Mouse (Mus musculus) frontal cortex, postnatal 10 days (tissue): ENCODE measurements around the gene Slc2a10.
"Not testable (repeated sequence)": the region's sequence is repeated elsewhere in the genome, so short reads cannot be mapped to it uniquely, and the experiment has no call there.

Source experiments
- DNase-seq, 2 experiments: peaks; one replicate each; pipeline ENCODE4 v3.0.0; 2022; ENCODE audit warnings: low spot score in 2 of 2, mixed read lengths in 1 of 2

Slc2a10 gene

GRCm38 (mm10) chr2:165498816-165499215 lies 4.8 kb upstream of the Slc2a10 start:
- no peak for DNase-seq

GRCm38 (mm10) chr2:165509686-165510085 lies 6.1 kb downstream of the Slc2a10 start:
- DNase-seq = no peak

DNA sequence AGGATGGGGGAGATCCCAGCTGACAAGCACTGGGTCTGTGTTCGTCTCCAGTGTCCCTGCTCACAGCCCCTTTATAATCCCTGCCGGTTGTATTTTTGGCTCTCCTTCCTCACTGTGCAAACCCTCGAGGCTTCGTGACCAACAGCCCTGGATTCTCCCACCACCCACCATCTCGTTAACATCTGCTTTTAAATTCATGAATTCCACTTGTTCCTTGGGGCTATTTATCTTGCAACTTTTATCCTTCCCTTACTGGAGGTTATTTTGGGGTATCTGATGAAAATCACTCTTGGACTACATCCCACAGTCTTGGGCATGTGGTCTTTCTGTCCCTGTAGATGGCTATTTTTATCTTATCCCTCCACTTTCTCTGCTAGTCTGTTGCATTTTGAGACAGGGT lies 6.9 kb downstream of the Slc2a10 start:
- peak in 1 of 2 experiments; percentile 47 for DNase-seq

- not testable (repeated sequence) for DNase-seq
Measured at GRCm38 (mm10) chr2:165510914-165511458, 7.4 kb downstream of the Slc2a10 start.

- not testable (repeated sequence) for DNase-seq
Measured at GRCm38 (mm10) chr2:165511530-165511929, 7.9 kb downstream of the Slc2a10 start.

DNA sequence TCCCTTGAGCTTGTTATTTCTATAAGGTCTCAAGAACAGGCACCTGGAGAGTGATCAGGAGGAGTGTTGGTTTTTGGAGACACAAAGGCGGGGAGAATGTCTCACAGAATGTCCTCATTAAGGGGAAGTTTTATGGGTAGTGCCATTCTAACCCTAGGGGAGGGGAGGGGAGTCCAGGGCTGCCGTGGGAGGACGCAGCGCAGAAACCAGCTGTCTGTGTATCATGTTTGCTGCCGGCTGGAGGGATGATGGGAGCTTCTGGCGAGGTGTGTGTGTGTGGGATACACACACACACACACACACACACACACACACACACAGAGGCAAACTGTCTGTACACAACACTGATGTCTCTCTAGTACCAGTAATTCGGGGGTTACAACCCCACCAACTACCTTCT lies 8.8 kb downstream of the Slc2a10 start:
- DNase-seq = no peak

DNA sequence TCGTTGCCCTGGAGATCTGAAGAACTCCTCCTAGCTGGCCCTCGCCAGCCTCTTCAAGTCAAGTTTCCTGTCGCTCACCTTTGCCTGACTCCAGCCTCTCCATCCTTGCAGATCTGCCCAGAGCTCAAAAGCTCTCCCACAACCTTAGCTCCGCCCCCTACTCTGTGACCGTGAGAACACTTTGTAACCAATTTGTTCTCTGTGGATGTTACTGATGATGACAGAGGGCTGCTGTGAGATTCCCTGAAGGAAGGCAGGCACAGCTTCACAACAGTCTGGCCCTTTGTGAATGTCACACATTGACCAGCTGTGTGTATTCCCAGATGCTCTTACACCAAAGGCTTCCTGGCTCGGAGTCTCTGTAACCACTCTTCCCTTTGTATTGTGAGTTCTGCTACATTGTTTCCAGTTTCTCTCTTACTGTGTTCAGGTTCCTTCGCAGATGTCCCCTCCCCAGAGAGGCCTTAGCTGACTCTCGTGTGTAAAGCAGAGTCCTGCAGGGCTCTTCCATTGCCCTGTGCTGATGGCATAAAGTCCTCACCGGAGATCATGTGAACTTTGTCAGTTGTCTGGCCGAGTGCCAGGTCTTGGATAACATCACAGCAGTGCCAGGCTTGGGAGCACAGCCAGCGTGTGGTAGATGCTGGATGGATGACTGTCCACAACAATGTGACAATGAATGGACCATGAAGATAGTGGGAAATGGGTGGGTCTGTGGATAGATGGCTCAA lies 9.4 kb downstream of the Slc2a10 start:
- no peak for DNase-seq

- DNase-seq = no peak
Measured at GRCm38 (mm10) chr2:165515178-165515728, 11.7 kb downstream of the Slc2a10 start.

GRCm38 (mm10) chr2:165525609-165526008 lies 22.0 kb downstream of the Slc2a10 start:
- no peak for DNase-seq

DNA sequence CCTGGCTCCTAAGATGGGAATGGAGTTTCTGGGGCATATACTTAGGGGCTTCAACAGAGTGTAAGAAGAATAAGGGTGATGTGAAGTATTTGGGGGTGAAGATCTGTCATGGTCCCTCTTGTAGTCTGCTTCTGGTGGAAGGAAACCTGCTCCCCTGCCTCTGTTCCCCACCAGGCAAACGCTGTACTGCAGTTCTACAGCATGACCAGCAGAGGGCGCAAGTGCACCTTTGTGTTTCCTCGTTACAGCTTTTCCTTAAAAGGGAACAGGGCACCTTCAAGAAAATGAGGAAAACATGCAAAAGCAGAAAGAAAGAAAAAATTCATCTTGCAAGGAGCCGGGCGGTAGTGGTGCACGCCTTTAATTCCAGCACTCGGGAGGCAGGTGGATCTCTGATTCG lies 25.5 kb downstream of the Slc2a10 start:
- peak in 1 of 2 experiments; percentile 65 for DNase-seq

- no peak for DNase-seq
Measured at GRCm38 (mm10) chr2:165533789-165534188, 30.2 kb downstream of the Slc2a10 start.

DNA sequence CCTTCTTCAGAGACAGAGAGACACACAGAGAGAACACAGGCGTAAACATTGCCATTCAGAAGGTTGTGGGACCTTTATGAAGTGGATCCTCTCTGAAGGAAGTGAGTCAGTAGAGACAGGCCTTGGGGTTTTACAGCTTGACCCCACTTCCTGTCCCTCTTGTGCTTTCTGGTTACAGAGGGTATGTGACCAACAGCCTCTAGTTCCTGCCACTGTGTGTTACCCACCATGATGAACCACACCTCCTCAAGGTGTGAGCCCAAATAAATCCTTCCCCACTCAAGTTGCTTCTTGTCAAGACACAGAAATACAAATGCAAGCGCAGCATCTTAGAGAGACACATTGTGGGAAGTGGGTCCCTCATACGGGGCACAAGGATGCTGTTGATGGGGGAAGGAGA lies 37.4 kb downstream of the Slc2a10 start:
- DNase-seq = no peak

GRCm38 (mm10) chr2:165542939-165543669 lies 39.5 kb downstream of the Slc2a10 start:
- DNase-seq = no peak

- DNase-seq = no peak
Measured at GRCm38 (mm10) chr2:165543670-165544016, 40.1 kb downstream of the Slc2a10 start.

DNA sequence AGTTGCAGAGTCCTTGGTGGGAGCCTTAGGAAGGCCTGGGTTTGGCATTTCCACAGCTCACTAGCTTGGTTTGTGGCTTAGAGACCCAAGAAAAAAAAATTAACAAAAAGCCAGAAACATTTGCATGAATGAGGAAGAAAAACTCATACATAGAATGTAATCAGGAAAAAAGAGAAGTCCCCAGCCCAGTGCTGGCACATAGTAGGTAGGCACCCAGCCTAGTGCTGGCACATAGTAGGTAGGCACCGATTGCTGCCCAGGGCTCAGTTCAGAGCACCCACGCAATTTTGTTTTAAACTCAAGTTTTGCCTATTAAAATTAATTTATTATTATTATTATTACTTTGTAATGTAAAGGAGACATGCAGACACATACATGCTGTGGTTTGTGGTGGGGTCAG lies 42.1 kb downstream of the Slc2a10 start:
- DNase-seq = no peak

DNA sequence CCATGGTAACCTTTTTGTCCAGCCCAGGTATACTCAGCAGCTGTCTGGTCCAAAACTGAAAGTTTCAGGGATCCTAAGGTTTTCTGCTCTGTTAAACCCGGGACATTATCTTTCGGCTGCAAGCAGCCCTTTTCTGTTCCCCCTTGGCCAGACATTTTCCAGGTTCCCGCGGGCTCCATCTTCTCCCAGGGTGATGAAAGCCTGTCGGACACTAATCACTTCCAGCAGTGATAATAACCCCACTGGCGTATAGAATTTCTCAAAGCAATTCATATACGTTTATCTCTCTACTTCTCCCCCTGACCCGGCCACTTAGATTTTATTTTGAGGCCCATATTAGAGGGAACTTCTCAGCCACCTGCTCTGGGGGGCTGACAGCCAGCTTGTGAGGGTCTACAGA lies 42.8 kb downstream of the Slc2a10 start:
- no peak for DNase-seq

DNA sequence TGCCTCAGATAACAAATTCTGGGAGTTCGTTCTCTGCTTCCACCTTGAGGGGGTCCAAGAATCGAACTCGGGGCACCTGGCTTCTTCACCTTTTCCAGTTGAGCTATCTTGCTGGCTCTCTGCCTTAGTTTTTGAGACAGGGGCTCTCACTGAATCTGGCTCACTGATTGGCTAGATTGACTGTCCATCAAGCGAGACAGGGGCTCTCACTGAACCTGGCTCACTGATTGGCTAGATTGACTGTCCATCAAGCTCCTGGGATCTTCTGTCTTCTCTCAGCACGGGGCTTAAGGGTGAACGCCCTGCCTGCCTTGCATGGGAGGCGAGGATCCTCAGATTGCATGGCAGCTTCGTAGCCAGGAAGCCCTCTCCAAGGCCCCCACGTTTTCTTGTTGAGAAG lies 43.8 kb downstream of the Slc2a10 start:
- peak; percentile 32 to 49 for DNase-seq

- DNase-seq = no peak
Measured at GRCm38 (mm10) chr2:165548627-165549026, 45.0 kb downstream of the Slc2a10 start.

GRCm38 (mm10) chr2:165550410-165550809 lies 46.8 kb downstream of the Slc2a10 start:
- DNase-seq = not testable (repeated sequence)

DNA sequence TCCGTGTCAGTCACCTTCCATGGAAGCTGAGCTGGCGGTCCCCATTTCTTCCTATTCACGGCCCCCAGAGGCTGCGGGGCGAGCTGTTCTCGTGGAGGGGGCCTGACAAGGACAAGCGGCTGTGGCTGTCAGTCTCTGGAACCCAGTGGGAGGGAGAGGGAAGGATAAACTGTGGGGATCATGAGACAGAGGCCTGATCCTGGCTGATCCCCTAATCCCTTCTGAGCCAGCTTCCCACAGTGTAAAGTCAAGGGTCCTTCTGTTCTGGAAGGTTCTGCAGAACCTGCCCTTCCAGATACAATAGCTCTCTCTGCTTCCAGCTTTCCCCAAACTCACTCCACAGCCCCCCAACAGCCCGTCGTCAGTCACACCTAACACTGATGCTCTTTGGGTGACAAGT lies 50.5 kb downstream of the Slc2a10 start:
- DNase-seq = no peak

GRCm38 (mm10) chr2:165557278-165557677 lies 53.7 kb downstream of the Slc2a10 start:
- no peak for DNase-seq

DNA sequence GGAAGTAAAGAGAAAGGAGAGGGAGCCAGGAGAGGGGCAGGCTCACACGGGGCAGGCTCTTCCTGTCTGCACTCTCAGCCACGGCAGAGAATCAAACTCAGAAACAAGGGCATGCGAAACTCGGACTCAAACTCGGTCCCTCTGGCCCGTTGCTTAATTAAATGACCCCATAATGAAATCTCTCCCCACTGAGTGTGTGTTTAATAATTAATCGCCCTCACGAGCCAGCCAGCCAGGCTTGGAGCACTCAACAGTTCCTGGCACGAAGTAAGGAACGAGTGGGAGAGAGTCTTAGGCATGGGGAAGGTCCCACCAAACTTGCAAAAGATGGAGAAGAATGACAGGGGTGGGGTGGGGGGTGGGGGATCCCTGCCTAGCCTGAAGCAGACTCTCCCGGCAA lies 55.3 kb downstream of the Slc2a10 start:
- DNase-seq = no peak
